Comparison of ENCODE assay signal across 14 mouse cellular contexts in the genomic region with DNA sequence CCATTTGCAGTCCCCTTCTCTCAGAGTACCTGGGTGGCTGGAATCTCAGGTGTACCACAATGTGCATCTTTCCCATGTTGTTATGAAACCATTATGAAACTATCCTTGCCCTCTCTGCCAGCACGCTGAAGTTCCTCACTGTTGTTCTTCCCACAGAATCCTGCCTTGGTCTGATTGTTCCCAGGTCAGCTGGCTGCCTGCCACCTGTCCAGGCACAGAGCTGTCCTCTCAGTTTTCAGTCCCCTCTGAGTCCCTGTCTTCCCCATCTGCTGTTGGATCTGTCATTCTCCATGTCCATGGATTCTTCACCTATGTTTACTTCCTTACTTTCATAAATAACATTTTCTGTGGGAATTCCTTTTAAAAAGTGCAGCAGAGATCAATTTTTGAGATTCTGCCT.
"Had no signal": no experiment of that assay in that cellular context is flagged by ENCODE, and none has a peak within 500 bp of the region (broad histone marks: within the 10 kb centered on the region; RNA-seq: fewer than 3 reads in every experiment).

No protein-coding gene starts in this region.

- H3K36me3 ChIP-seq: midbrain, embryonic 10.5 days; neural tube, embryonic 12.5 days; stomach, embryonic 15.5 days had no signal

- ATAC-seq: midbrain, embryonic 16.5 days had no signal

- DNase-seq: lung, adult 18-20 months; lung, embryonic 14.5 days; lung, postnatal 10 days; lung, postnatal 4 days; midbrain, embryonic 14.5 days; right cerebral cortex, postnatal 14 days; thymus, adult 2 months; thymus, postnatal 25 days; thymus, postnatal 4 days had no signal

- H3K4me3 ChIP-seq: midbrain, embryonic 10.5 days; neural tube, embryonic 12.5 days; stomach, embryonic 15.5 days had no signal

- H3K9me3 ChIP-seq: midbrain, embryonic 10.5 days; neural tube, embryonic 12.5 days; stomach, embryonic 15.5 days had no signal

- H3K27me3 ChIP-seq: neural tube, embryonic 12.5 days; stomach, embryonic 15.5 days had no signal

- H3K9ac ChIP-seq: lung, embryonic 14.5 days; neural tube, embryonic 12.5 days; stomach, embryonic 15.5 days had no signal

- H3K4me2 ChIP-seq: lung, embryonic 14.5 days; neural tube, embryonic 12.5 days; stomach, embryonic 15.5 days had no signal

- H3K4me1 ChIP-seq: midbrain, embryonic 10.5 days; neural tube, embryonic 12.5 days; stomach, embryonic 15.5 days had no signal

- H3K27ac ChIP-seq: midbrain, embryonic 10.5 days; neural tube, embryonic 12.5 days; stomach, embryonic 15.5 days; stomach, postnatal 0 days had no signal
